Mouse (Mus musculus) right cerebral cortex, postnatal 4 days (tissue): ENCODE measurements around the gene Rab11a.

Experiments
- DNase-seq: peaks from one replicate; pipeline ENCODE4 v3.0.0-alpha.2; 2022

The Rab11a gene

GRCm38 (mm10) chr9:64737406-64738201, at the start of gene Rab11a:
Gene Rab11a, minus strand, starts transcription at chr9:64737758.
- peak; percentile 99 for DNase-seq

GRCm38 (mm10) chr9:64786216-64786905, 48.8 kb upstream of the Rab11a start:
- no peak for DNase-seq

- peak; percentile 47 for DNase-seq
These were observed 47.3 kb upstream of the Rab11a start for GRCm38 (mm10) chr9:64784841-64785240.

DNA sequence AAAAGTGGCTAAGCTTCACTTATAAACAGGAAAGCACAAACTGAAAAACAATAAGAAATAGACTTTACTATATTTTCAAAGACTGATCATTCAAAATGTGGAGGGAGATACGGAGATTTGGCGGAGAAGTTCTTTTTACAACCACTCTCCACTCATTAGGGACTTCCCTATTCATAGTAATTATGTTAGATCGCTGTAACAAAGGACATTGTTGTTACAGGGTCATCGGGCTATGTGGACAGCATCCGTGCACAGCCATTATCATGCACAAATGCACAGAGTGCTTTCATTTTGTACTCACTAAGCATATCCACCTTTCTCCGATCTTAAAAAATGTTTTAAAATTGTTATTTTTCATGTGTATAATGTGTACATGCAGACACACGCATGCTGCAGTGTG, 46.0 kb upstream of the Rab11a start:
- no peak for DNase-seq

- DNase-seq = no peak
These were observed 42.1 kb upstream of the Rab11a start for GRCm38 (mm10) chr9:64779628-64780027.

DNA sequence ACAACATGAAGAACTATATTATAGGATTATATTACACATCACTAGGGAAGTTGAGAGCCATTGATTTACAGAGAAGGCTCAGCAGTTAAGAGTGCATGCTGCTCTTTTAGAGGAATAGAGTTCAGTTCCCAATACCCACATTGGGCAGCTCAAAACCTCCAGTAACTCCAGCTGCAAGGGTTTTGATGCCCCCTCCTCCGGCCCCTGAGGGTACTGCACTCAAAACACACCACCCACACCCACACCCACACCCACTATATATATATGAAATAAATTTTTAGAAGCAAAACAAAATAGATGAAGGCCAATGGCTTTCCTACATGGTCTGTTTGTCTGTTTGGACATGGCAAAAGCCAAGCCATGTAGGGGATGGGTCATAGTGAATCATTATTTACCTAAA, 40.6 kb upstream of the Rab11a start:
- no peak for DNase-seq

- DNase-seq = no peak
These were observed 40.0 kb upstream of the Rab11a start for GRCm38 (mm10) chr9:64777441-64777987.

GRCm38 (mm10) chr9:64775491-64775890, 37.9 kb upstream of the Rab11a start:
- DNase-seq = no peak

DNA sequence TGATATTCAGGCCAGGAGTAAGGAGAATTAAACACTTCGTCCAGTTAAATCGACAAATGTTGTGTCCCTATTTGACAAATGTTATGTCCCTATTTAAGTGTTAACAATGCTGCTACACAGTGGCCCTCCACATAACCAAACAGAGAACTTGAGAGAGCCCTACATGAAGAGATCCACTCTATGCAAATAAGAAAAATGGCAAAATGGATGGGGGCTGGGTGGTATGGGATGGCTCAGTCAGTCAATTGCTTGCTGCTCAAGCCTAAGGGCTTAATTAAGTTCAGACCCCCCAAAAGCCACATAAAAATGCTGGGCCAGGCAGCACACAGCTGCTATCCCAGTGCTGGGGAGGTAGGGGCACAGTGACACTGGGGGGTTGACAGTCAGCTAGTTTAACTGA, 37.3 kb upstream of the Rab11a start:
- no peak for DNase-seq

DNA sequence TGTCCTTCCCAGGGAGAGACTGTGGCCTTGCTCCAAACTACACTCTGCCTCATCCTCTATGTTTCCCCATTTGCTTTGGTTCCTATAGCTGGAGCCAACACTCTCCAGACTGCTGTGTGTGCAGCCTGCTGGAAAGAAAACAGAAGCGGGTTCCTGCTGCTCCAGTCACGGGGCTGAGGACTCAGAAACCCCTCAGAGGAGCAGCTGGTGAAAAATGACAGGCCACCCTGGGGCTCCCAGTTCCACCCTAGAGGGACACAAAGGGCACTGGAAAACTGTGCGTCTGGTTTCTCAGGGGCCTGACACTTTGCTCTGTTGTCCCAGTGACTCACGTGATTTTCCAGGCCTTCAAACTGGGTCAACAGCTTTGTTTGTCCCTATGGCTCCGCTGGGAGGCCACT, 36.9 kb upstream of the Rab11a start:
- peak; percentile 15 for DNase-seq

DNA sequence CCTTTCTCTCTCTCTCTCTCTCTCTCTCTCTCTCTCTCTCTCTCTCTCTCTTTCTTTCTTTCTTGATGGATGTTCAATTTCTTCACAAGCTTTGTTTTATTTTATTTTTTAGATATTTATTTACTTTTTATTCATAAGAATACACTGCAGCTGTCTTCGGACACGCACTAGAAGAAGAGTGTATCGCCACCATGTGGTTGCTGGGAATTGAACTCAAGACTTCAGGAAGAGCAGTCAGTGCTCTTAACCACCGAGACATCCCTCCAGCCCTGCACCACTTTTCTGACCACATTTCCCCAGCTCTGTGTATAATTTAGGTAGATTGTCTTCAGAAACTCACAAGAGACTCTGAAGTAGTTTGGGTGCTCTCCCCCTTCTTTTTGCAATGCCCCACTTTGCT, 36.4 kb upstream of the Rab11a start:
- no peak for DNase-seq

- no peak for DNase-seq
These were observed 35.7 kb upstream of the Rab11a start for GRCm38 (mm10) chr9:64773254-64773653.

GRCm38 (mm10) chr9:64771236-64771635, 33.7 kb upstream of the Rab11a start:
- DNase-seq = peak; percentile 29

GRCm38 (mm10) chr9:64770411-64770849, 32.9 kb upstream of the Rab11a start:
- no peak for DNase-seq

DNA sequence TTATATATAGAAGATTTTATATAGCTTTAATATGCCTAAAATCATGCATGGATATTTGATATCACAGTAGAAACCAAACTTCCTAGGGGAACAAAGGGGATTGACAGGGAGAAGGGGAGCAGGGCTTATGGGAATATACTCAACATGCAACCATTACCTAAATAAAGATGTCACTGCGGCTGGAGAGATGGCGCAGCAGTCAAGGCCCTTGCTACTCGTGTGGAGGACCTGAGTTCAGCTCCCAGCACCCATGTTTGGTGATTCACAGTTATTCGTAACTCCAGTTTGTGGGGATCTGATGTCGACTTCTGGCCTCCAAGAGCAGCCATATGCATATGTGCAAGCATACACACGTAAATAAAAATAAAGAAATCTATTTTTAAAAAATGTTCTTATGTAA, 32.4 kb upstream of the Rab11a start:
- no peak for DNase-seq

GRCm38 (mm10) chr9:64769066-64769695, 31.6 kb upstream of the Rab11a start:
- peak; percentile 58 for DNase-seq

GRCm38 (mm10) chr9:64767796-64768195, 30.2 kb upstream of the Rab11a start:
- no peak for DNase-seq

DNA sequence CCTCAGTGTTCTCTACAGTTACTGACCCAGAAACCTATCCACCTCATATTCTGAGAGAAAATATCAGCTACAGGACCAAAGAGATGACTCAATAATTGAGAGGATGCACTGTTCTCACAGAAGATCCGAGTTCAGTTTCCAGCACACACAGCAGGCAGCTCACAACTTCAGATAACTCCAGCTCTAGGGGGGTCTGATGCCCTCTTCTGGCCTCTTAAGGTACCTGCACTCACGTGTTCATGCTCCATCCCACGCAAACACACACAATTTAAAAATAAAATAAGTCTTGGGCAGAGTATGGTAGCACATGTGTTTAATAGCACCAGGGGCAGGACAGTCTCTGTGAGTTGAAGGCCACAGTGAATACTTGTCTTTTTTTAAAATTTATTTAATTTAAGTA, 28.6 kb upstream of the Rab11a start:
- DNase-seq = no peak

DNA sequence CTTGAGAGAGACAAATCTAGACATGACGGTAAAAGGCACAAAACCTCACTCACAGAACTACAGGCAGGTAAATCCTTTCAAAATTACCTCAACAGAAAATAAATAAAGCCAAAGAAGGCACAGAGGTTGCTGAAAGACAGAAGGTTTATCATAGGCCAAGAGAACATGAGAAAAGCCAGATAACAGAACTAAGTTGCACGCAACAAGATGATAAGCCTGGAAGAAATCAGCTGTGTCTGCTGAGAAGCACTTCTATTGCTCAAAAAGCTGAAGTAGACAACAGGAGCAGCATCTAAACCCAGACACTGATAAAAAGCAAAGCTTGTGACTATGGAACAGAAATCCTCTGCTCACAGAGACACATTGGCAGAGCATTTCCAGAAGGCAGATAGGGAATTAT, 27.3 kb upstream of the Rab11a start:
- DNase-seq = no peak

- DNase-seq = no peak
These were observed 20.5 kb upstream of the Rab11a start for GRCm38 (mm10) chr9:64758052-64758451.

GRCm38 (mm10) chr9:64752575-64752974, 15.0 kb upstream of the Rab11a start:
- DNase-seq = no peak

DNA sequence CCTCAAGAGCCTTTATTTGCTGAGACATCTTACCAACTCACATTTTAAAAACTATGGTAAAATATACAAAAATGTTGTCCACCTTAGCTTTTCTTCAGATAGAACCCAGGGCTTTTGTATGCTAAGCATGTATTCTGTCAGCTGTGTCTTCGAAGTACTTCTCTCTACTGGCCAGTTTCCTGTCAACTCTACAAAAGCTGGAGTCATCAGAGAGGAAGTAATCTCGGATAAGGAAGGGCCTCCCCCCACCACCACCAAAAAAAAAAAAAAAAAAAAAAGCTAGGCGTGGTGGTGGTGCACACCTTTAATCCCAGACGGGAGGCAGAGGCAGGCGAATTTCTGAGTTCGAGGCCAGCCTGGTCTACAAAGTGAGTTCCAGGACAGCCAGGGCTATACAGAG, 11.8 kb upstream of the Rab11a start:
- no peak for DNase-seq

GRCm38 (mm10) chr9:64747735-64748134, 10.2 kb upstream of the Rab11a start:
- DNase-seq = no peak

DNA sequence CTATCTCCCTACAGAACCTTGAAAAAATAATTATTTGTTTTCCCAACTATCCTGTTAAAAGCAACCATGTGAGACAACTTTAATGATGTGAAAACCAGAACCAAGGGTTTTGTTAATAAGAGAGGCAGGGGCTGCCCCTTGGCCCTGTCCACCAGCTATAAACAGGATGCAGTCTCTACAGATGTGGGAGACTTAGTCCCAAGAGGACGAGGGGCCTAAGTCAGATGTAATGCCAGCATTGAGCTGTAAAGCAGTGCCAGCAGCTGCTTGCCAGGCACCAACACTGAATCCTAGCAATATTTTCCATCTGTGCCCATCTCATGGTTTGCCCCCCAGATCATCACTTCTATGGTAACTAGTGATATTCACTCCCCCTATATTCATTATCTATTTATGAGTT, 4.9 kb upstream of the Rab11a start:
- no peak for DNase-seq
